Mouse (Mus musculus): ENCODE measurements around the gene Pdlim5. TPM values are rescaled to one million over a fixed set of nuclear protein-coding genes. Genes with fewer than 3 reads are reported as not detected.

Gene Pdlim5
- polyA plus RNA-seq, 1 experiment from 2014 or later, result 12.3 TPM

- no peaks in the 10 kb centered on the region for H3K36me3 ChIP-seq (replicated peaks)
- peak overlapping the region; percentile 80 for H3K9ac ChIP-seq
- WGBS (ENCODE audit: insufficient replicate concordance), result under 1% methylated on average over 64 of the region's 64 CpGs
- H3K27ac ChIP-seq (replicated peaks), result peak overlapping the region; percentile 87
- ATAC-seq (ENCODE audit: insufficient read depth), result peak; percentile 82
- H3K27me3 ChIP-seq, result no peaks in the 10 kb centered on the region
- H3K4me3 ChIP-seq (replicated peaks), result peak overlapping the region; percentile 80
- peak overlapping the region; percentile 96 for H3K4me2 ChIP-seq
- H3K9me3 ChIP-seq (replicated peaks), result no peaks in the 10 kb centered on the region
- peaks cover 20% of the 10 kb centered on the region for H3K4me1 ChIP-seq (replicated peaks)
These were observed 544 bp downstream of the Pdlim5 start for GRCm38 (mm10) chr3:142394796-142395508.

- Histone ChIP-seq H3K36me3 (replicated peaks) (no peaks in the 10 kb centered on the region), H3K4me1 (replicated peaks) (peaks cover 20% of the 10 kb centered on the region), H3K9me3 (replicated peaks) (no peaks in the 10 kb centered on the region), H3K4me2 (peak overlapping the region; percentile 96), H3K27ac (replicated peaks) (no peak overlapping the region), H3K4me3 (replicated peaks) (peak overlapping the region; percentile 80), H3K27me3 (no peaks in the 10 kb centered on the region), H3K9ac (0 out of 2 replicates have a peak overlapping the region, but pooled peaks have one; percentile 80)
- no peak for ATAC-seq (ENCODE audit: insufficient read depth)
- 15% methylated on average over 9 of the region's 9 CpGs for WGBS (ENCODE audit: insufficient replicate concordance)
These were observed 1.5 kb downstream of the Pdlim5 start for GRCm38 (mm10) chr3:142394000-142394411.

GRCm38 (mm10) chr3:142391531-142391930 lies 4.0 kb downstream of the Pdlim5 start:
- ATAC-seq (ENCODE audit: insufficient read depth), result no peak
- Histone ChIP-seq H3K27me3 (no peaks in the 10 kb centered on the region), H3K9ac (no peak overlapping the region), H3K4me2 (no peak overlapping the region), H3K4me1 (replicated peaks) (peaks cover 23% of the 10 kb centered on the region), H3K27ac (replicated peaks) (no peak overlapping the region), H3K9me3 (replicated peaks) (no peaks in the 10 kb centered on the region), H3K4me3 (replicated peaks) (no peak overlapping the region), H3K36me3 (replicated peaks) (no peaks in the 10 kb centered on the region)
- 65% methylated on average over 5 of the region's 5 CpGs for WGBS (ENCODE audit: insufficient replicate concordance)

GRCm38 (mm10) chr3:142390288-142390687 lies 5.2 kb downstream of the Pdlim5 start:
- Histone ChIP-seq H3K27me3 (no peaks in the 10 kb centered on the region), H3K9me3 (replicated peaks) (no peaks in the 10 kb centered on the region), H3K4me3 (replicated peaks) (no peak overlapping the region), H3K4me1 (replicated peaks) (peaks cover 20% of the 10 kb centered on the region), H3K9ac (no peak overlapping the region), H3K27ac (replicated peaks) (no peak overlapping the region), H3K36me3 (replicated peaks) (no peaks in the 10 kb centered on the region), H3K4me2 (no peak overlapping the region)
- no peak for ATAC-seq (ENCODE audit: insufficient read depth)
- WGBS (ENCODE audit: insufficient replicate concordance), result 71% methylated on average over 2 of the region's 2 CpGs

- no peak for ATAC-seq (ENCODE audit: insufficient read depth)
- 82% methylated on average over 4 of the region's 4 CpGs for WGBS (ENCODE audit: insufficient replicate concordance)
- no peak overlapping the region for H3K4me3 ChIP-seq (replicated peaks)
- H3K27ac ChIP-seq (replicated peaks), result no peak overlapping the region
- no peaks in the 10 kb centered on the region for H3K9me3 ChIP-seq (replicated peaks)
- no peak overlapping the region for H3K9ac ChIP-seq
- 0 out of 2 replicates have a peak, but pooled peaks cover 5% of the 10 kb centered on the region for H3K36me3 ChIP-seq (replicated peaks)
- H3K27me3 ChIP-seq, result no peaks in the 10 kb centered on the region
- H3K4me1 ChIP-seq (replicated peaks), result 0 out of 2 replicates have a peak, but pooled peaks cover 6% of the 10 kb centered on the region
- no peak overlapping the region for H3K4me2 ChIP-seq
These were observed 7.3 kb downstream of the Pdlim5 start for GRCm38 (mm10) chr3:142388189-142388588.

- Histone ChIP-seq H3K36me3 (replicated peaks) (0 out of 2 replicates have a peak, but pooled peaks cover 5% of the 10 kb centered on the region), H3K27me3 (no peaks in the 10 kb centered on the region), H3K9ac (no peak overlapping the region), H3K27ac (replicated peaks) (no peak overlapping the region), H3K4me3 (replicated peaks) (no peak overlapping the region), H3K4me1 (replicated peaks) (0 out of 2 replicates have a peak, but pooled peaks cover 6% of the 10 kb centered on the region), H3K9me3 (replicated peaks) (no peaks in the 10 kb centered on the region), H3K4me2 (no peak overlapping the region)
- ATAC-seq (ENCODE audit: insufficient read depth), result no peak
- 84% methylated on average over 4 of the region's 4 CpGs for WGBS (ENCODE audit: insufficient replicate concordance)
These were observed 9.0 kb downstream of the Pdlim5 start for GRCm38 (mm10) chr3:142386505-142386904.

- Histone ChIP-seq H3K4me2 (no peak overlapping the region), H3K9ac (no peak overlapping the region), H3K4me1 (replicated peaks) (0 out of 2 replicates have a peak, but pooled peaks cover 6% of the 10 kb centered on the region), H3K4me3 (replicated peaks) (no peak overlapping the region), H3K27me3 (no peaks in the 10 kb centered on the region), H3K9me3 (replicated peaks) (no peaks in the 10 kb centered on the region), H3K36me3 (replicated peaks) (0 out of 2 replicates have a peak, but pooled peaks cover 5% of the 10 kb centered on the region), H3K27ac (replicated peaks) (no peak overlapping the region)
- WGBS (ENCODE audit: insufficient replicate concordance), result 50% methylated on average over 2 of the region's 2 CpGs
- ATAC-seq (ENCODE audit: insufficient read depth), result no peak
These were observed 9.8 kb downstream of the Pdlim5 start for GRCm38 (mm10) chr3:142385690-142386089.

GRCm38 (mm10) chr3:142376638-142377037 lies 18.9 kb downstream of the Pdlim5 start:
- Histone ChIP-seq H3K9ac (no peak overlapping the region), H3K9me3 (replicated peaks) (no peaks in the 10 kb centered on the region), H3K4me3 (replicated peaks) (no peak overlapping the region), H3K36me3 (replicated peaks) (0 out of 2 replicates have a peak, but pooled peaks cover 3% of the 10 kb centered on the region), H3K4me1 (replicated peaks) (no peaks in the 10 kb centered on the region), H3K27me3 (no peaks in the 10 kb centered on the region), H3K27ac (replicated peaks) (no peak overlapping the region), H3K4me2 (no peak overlapping the region)
- ATAC-seq (ENCODE audit: insufficient read depth), result no peak
- WGBS (ENCODE audit: insufficient replicate concordance), result 70% methylated on average over 1 of the region's 1 CpGs

- Histone ChIP-seq H3K27me3 (no peaks in the 10 kb centered on the region), H3K27ac (replicated peaks) (no peak overlapping the region), H3K4me2 (no peak overlapping the region), H3K9me3 (replicated peaks) (no peaks in the 10 kb centered on the region), H3K36me3 (replicated peaks) (0 out of 2 replicates have a peak, but pooled peaks cover 3% of the 10 kb centered on the region), H3K4me1 (replicated peaks) (no peaks in the 10 kb centered on the region), H3K9ac (no peak overlapping the region), H3K4me3 (replicated peaks) (no peak overlapping the region)
- no peak for ATAC-seq (ENCODE audit: insufficient read depth)
- WGBS (ENCODE audit: insufficient replicate concordance), result 83% methylated on average over 1 of the region's 1 CpGs
These were observed 20.4 kb downstream of the Pdlim5 start for GRCm38 (mm10) chr3:142375106-142375505.

- no peak overlapping the region for H3K4me2 ChIP-seq
- no peaks in the 10 kb centered on the region for H3K27me3 ChIP-seq
- no peak for ATAC-seq (ENCODE audit: insufficient read depth)
- H3K4me3 ChIP-seq (replicated peaks), result no peak overlapping the region
- 75% methylated on average over 6 of the region's 6 CpGs for WGBS (ENCODE audit: insufficient replicate concordance)
- no peak overlapping the region for H3K27ac ChIP-seq (replicated peaks)
- 0 out of 2 replicates have a peak, but pooled peaks cover under 1% of the 10 kb centered on the region for H3K36me3 ChIP-seq (replicated peaks)
- no peaks in the 10 kb centered on the region for H3K4me1 ChIP-seq (replicated peaks)
- H3K9me3 ChIP-seq (replicated peaks), result no peaks in the 10 kb centered on the region
- H3K9ac ChIP-seq, result no peak overlapping the region
These were observed 22.9 kb downstream of the Pdlim5 start for GRCm38 (mm10) chr3:142372465-142373147.

- no peak overlapping the region for H3K27ac ChIP-seq (replicated peaks)
- no peak overlapping the region for H3K4me3 ChIP-seq (replicated peaks)
- no peak overlapping the region for H3K9ac ChIP-seq
- H3K27me3 ChIP-seq, result no peaks in the 10 kb centered on the region
- H3K4me1 ChIP-seq (replicated peaks), result no peaks in the 10 kb centered on the region
- H3K9me3 ChIP-seq (replicated peaks), result no peaks in the 10 kb centered on the region
- 81% methylated on average over 9 of the region's 9 CpGs for whole genome bisulfite sequencing (ENCODE audit: insufficient replicate concordance)
- H3K4me2 ChIP-seq, result no peak overlapping the region
- no peak for ATAC-seq (ENCODE audit: insufficient read depth)
- no peaks in the 10 kb centered on the region for H3K36me3 ChIP-seq (replicated peaks)
These were observed 27.1 kb downstream of the Pdlim5 start for GRCm38 (mm10) chr3:142368411-142368810.

All from liver, embryonic 15.5 days (tissue).